Mouse (Mus musculus) testis, postnatal 14 days (tissue): Measurements from ENCODE around the gene Grin2a.
"Not testable (repeated sequence)": the region's sequence is repeated elsewhere in the genome, so short reads cannot be mapped to it uniquely, and the experiment has no call there.

Experiments
- DNase-seq: peaks from one replicate; pipeline ENCODE4 v3.0.0; 2021; ENCODE audit warnings: low spot score

The Grin2a gene

DNA sequence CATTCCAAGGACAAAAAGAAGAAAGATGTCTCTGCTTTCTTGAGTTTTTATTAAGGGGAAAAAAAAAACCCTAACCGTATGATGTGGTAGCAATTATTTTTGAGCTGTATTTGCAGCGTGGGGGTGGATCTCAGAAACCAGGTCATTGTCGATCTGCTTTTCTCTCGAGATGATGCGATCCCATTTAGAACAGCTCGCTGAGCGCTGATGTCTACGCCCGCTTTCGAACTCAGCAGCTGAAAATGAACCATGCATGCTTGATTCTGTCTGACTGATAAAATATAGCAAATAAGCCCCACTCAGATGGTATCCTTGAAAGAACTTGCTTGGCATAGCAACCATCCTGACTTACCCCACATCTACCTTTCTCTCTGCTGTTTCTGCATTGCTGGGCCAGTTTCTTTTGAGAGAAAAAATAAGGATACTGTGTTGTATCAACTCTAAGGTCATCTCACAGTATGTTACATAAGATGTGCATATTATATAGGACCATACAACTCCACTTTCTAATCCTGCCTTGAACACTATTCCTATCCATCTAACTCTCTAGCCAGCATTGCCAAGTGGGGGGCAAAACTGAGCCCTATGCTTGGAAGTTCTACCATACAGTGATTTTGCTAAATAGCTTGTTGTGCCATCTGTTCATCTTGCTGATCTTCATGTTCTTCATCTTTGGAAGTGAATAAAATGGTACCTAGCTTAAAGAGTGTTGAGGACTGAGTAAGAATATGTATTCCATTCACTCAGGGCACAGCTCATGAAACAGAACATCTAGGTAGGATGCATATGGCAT lies 369.5 kb downstream of the Grin2a start:
- DNase-seq = no peak

- no peak for DNase-seq
Observed at GRCm38 (mm10) chr16:9624346-9624745, 371.0 kb downstream of the Grin2a start.

- no peak for DNase-seq
Observed at GRCm38 (mm10) chr16:9618206-9618605, 377.2 kb downstream of the Grin2a start.

DNA sequence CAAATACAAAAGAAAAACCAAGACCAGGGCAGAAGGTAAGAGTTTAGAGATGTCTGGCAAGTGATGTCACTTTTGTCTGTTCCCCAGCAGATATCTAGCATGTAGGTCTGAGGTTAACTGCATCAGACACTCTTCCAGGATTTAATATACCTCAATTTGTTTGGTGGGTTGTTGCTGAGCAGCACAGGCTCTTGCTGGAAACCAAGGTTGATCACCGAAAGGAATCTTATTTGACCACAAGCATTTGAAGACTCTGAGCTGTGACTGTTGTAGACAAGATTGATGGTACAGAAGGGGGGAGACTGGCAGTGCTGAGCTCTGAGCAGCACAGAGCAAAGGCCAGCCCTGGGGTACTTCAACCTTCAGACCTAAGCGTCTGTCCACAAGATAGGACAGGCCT lies 378.1 kb downstream of the Grin2a start:
- no peak for DNase-seq

DNA sequence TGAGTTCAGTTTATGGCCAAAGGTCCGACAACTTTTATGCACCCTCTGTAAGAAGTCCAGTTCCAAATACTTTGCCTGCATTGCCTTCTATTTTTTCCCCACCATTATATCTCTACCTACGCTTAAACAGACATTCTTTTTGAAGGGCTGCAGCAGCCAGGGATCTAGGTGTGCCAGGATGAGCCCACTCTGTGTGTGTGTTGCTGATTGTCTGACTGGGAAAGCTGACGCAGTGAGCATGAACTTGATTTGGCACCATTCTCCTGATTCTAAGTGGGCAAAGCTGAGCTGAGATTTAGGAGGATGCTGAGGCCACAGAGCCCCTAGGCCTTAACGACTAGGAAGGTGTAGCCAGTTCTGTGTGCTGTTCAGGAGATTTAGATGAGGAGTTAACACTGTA lies 378.6 kb downstream of the Grin2a start:
- no peak for DNase-seq

GRCm38 (mm10) chr16:9612596-9612995 lies 382.8 kb downstream of the Grin2a start:
- not testable (repeated sequence) for DNase-seq

DNA sequence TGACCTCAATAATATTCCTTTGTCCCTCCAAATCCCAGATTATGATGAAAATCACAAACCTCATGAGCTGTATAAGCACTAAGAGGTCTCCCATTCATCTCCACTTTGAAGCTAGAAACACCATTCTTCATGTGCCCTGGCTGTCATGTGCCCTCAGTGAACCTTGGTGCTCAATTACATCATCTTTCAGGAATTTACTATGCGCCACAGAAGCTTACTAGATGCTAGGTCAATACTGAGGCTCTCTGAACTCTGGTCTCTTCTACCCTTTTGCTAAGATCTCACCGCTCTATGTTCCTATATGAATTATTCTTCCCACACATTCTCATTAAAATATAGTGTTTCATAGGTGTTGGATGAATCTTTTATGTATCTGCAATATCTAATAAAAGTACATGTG lies 387.9 kb downstream of the Grin2a start:
- no peak for DNase-seq

DNA sequence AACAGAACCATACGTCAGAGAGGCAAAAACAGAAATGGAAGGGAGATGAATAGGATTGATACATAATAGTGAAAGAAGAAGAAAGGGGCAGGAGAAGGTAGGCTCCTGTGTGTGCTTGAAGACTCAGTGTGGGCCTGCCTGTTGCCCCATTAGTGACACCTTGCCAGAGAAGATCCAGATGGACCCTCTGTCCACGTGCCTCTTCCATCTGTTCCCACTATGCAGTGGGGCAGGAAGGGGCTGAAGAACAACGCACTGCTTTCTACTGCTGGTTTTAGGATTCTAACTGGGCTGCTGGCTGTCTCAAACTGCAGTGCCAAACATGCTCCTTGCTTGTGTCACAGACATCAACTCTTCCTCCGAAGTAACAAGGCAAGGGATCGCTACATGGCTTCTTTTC lies 391.4 kb downstream of the Grin2a start:
- no peak for DNase-seq

DNA sequence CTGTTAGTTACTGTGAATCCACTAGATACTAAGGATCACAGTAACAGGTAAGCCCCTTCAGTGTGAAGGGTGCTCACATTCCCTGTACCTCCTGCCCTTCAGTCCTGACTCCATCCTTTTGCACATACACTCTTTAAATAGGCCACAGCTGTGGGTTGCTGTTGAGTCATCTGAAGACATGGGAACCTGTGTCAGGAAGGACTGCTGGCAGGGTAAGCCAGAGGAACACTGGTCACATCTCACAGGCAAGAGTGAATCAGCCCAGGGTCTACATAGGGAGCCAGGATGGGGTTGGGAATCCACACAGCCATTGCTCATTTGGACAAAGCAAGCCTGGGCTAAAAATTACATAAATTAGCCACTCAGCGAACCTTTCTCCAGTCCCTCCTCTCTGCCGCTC lies 392.8 kb downstream of the Grin2a start:
- DNase-seq = no peak

- DNase-seq = no peak
Observed at GRCm38 (mm10) chr16:9589176-9589575, 406.2 kb downstream of the Grin2a start.

- DNase-seq = no peak
Observed at GRCm38 (mm10) chr16:9588431-9588830, 406.9 kb downstream of the Grin2a start.

DNA sequence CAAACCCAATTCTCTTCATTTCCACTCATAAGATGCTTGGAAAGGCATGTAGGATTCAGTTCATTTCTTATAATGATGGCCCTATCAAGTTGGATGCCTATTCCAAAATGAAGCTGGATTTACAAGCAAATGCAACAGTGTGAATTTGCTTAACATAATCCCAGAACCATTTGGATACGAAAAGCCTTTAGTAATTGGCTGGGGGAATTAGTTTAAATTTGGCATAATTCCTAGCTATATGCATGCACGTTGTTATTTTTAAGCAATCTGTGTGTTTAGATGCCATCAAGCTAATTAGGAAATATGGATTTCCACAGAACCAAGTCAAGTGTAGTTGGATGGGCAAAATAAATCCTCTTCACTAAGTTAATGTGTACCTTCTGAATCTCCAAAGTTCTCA lies 411.4 kb downstream of the Grin2a start:
- no peak for DNase-seq

DNA sequence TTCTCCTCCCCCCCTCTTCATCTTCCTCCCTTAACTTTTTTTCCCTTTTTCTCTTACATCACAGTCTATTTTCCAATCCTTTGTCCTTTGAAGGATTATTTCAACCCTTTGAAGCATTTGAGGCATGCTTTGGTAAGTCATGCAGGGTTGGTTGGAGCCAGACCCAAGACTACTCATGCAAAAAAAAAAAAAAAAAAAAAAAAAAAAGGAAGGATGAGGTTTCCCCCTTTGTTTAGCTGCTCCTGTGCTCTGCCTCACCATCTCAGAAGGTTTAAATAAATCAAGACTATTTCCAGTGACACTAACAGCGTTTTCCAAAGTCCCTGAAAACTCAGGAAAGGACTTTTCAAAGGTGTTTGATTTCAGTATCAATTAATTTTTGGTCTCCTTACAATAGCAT lies 423.6 kb downstream of the Grin2a start:
- DNase-seq = no peak

- no peak for DNase-seq
Observed at GRCm38 (mm10) chr16:9567286-9567685, 428.1 kb downstream of the Grin2a start.

- no peak for DNase-seq
Observed at GRCm38 (mm10) chr16:9561816-9562215, 433.5 kb downstream of the Grin2a start.

DNA sequence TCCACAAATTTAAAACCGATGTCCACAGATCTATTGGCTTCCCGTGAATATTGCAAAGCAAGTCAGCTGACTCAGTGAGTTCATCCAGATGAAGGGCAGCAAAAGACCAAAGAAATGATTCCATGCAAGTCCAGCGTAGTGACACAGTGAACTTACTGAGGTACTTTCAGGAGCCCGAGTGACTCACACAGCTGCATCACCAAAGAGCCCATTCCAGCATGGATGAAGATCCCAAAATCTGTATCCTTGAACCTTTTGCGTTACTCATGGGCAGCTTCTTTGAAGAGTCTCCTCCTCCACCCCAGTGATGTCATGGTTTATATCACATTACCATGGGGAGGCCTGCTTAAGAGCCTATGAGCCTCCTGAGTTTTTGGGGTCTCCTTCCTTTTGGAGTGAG lies 460.2 kb downstream of the Grin2a start:
- DNase-seq = no peak

DNA sequence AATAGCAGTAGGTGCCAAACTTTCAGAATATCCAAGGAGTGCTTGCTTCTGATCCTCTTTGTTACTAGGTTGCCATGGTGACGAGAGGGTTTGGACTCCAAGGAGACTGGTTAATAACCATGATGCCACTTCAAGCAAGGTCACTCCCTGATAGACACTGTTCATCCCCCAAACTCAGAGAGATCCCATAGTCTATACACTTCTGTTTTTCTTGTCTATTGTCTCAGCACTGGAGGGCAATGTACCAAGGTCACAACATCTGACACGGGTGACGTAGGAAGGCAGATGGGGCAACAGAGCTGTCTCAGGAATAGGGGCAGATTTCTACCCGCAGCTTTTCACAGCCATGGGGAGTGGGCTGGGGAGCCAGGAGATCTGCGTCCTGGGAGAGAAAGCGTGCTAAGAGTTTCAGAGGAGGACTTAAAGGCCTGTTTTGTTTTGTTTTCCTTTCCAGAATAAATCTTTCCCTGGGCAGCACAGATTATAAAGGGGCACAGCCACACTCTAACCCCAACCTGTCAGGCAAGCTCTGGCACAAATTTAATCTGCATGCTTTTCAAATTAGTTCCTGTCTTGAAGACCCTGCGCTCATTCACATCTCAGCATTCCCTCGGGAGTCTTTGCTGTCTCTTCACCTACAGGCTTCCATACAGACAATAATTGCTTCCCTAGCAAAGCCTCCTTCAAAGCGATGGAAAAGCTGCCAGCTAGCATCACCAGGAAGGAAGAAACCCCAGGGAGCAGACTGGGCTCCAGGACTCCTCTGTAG lies 461.6 kb downstream of the Grin2a start:
- DNase-seq = no peak

DNA sequence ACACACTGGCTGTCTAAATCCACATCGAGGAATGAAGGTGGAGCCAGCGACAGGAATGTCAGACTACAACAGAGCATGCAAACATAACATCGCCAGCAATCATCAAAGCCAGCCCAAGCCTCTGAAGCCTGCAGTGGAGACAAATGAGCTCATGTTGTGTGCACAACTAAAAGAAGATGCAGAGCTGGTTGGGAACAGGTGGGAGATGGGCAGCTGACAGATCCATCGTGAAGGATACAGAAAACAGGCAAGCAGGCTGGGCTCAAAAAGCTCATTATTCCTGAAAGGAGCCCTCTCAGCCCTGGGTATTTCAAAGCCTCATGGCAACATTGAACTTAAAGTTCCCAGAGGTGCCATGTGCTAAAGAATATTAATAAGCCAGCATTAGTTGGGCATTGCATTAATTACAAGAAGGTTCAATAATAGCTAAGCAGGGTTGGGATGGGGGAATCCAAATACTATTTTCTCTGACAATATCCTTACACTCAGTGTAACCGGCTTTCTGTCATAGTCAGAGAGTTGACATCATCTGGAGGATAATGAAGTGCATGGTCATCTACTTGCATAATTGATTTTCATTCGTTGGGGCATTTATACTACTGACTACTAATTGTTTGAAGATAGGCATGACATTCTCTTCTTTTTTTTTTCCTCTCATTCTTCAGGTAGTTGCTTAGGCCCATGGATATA lies 462.4 kb downstream of the Grin2a start:
- DNase-seq = no peak

GRCm38 (mm10) chr16:9527214-9527613 lies 468.1 kb downstream of the Grin2a start:
- no peak for DNase-seq

DNA sequence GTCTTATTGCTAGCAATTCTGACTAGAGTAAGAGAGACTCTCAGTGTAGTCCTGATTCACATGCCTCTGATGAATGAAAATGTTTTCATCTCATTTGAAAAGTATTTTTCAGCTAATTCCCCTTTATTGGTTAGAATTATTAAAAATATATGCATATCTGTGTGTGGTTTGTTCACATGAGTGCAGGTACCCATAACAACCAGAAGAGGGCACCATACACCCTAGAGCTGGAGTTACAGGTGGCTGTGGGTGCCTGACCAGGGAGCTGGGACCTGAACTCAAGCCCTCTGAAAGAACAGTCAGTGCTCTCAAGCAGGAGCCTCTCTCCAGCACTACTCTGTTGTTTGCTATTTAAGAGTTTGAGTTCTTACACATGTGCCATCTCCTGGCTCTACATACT lies 472.0 kb downstream of the Grin2a start:
- no peak for DNase-seq
